Mouse (Mus musculus): ENCODE data around the gene Sorbs1. TPM values are rescaled to one million over a fixed set of nuclear protein-coding genes. Genes with fewer than 3 reads are reported as not detected.

Sorbs1 gene
- polyA plus RNA-seq, 1 experiment from 2014 or later, result 49.5 TPM

DNA sequence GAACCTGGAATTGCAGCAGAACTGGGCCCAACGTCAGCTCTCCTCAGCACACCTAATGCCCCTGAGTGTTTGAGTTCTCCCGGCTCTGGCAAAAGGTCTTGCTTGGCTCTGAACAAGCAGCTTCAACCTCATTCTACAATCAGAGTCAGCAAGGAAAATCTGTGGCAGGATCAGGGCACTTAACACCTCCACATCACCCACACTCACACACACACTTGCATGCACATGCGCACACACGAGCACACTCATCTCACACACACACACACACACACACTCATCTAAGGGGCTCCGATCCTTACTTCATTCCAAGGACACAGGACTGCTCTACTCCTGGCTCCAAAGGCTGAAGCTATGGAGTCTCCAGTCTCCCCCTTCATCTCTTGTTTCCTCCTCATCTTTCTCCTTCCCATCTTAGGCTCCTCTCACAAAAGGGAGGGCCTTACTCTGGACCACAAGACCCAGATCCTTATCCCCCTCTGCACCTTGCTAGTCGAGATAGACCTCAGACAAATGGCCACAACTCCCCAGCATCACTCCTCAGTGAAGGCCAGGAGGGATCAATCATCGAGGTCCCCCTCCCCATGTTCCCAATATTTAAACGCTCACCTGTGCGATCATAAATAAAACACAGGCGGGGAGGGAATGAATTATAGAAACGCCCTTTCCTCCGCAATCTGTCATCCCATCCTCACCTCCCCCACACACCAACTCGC, 3.0 kb downstream of the Sorbs1 start:
- H3K27me3 ChIP-seq (ENCODE audit: control insufficient read depth, insufficient read depth, low read length), result no peaks in the 10 kb centered on the region
- no peak overlapping the region for H3K27ac ChIP-seq (ENCODE audit: low read depth, low read length)
- H3K9ac ChIP-seq (ENCODE audit: low read depth, low read length), result no peak overlapping the region
- no peak overlapping the region for H3K4me2 ChIP-seq (replicated peaks; ENCODE audit: low read depth, low read length)
- H3K9me3 ChIP-seq (ENCODE audit: control insufficient read depth, low read length), result no peaks in the 10 kb centered on the region
- H3K4me3 ChIP-seq (ENCODE audit: low read length), result no peak overlapping the region
- H3K4me1 ChIP-seq (ENCODE audit: control insufficient read depth, insufficient read depth, low read length), result peaks cover 16% of the 10 kb centered on the region; the same call in 1 of the 2 replicates
- no peak for ATAC-seq (ENCODE audit: low FRiP score, low TSS enrichment)
- no peaks in the 10 kb centered on the region for H3K36me3 ChIP-seq (ENCODE audit: control insufficient read depth, insufficient read depth, low read length)
- 58% methylated on average over 13 of the region's 13 CpGs for WGBS

- Histone ChIP-seq H3K9ac (ENCODE audit: low read depth, low read length) (no peak overlapping the region), H3K4me2 (replicated peaks; ENCODE audit: low read depth, low read length) (no peak overlapping the region), H3K4me3 (ENCODE audit: low read length) (no peak overlapping the region), H3K9me3 (ENCODE audit: control insufficient read depth, low read length) (no peaks in the 10 kb centered on the region), H3K36me3 (ENCODE audit: control insufficient read depth, insufficient read depth, low read length) (no peaks in the 10 kb centered on the region), H3K4me1 (ENCODE audit: control insufficient read depth, insufficient read depth, low read length) (peaks cover 16% of the 10 kb centered on the region; the same call in 1 of the 2 replicates), H3K27ac (ENCODE audit: low read depth, low read length) (no peak overlapping the region), H3K27me3 (ENCODE audit: control insufficient read depth, insufficient read depth, low read length) (no peaks in the 10 kb centered on the region)
- ATAC-seq (ENCODE audit: low FRiP score, low TSS enrichment), result no peak
- WGBS, result 77% methylated on average over 2 of the region's 2 CpGs
These were observed 4.3 kb downstream of the Sorbs1 start for GRCm38 (mm10) chr19:40509274-40509673.

DNA sequence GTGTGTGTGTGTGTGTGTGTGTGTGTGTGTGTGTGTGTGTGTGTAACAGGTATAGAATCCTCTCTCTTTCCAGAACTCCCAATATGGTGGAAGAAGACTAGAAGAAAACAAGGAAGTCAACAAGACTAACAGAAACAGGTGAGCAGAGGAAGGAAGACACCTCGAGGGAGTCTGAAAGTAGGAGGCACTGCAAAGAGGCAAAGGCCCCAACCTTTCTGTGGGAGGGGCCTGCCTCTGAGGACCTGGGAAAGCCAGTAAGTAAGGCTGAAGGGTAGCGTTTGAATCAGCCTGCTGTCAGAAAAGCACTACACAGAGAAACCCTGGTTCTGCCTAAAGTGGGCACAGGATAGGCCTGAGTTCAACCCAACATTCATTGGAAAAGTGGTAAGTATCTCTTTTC, 4.7 kb downstream of the Sorbs1 start:
- H3K4me3 ChIP-seq (ENCODE audit: low read length), result no peak overlapping the region
- H3K4me2 ChIP-seq (replicated peaks; ENCODE audit: low read depth, low read length), result no peak overlapping the region
- H3K27me3 ChIP-seq (ENCODE audit: control insufficient read depth, insufficient read depth, low read length), result no peaks in the 10 kb centered on the region
- no peaks in the 10 kb centered on the region for H3K36me3 ChIP-seq (ENCODE audit: control insufficient read depth, insufficient read depth, low read length)
- no peaks in the 10 kb centered on the region for H3K9me3 ChIP-seq (ENCODE audit: control insufficient read depth, low read length)
- no peak overlapping the region for H3K9ac ChIP-seq (ENCODE audit: low read depth, low read length)
- ATAC-seq (ENCODE audit: low FRiP score, low TSS enrichment), result no peak
- H3K4me1 ChIP-seq (ENCODE audit: control insufficient read depth, insufficient read depth, low read length), result peaks cover 16% of the 10 kb centered on the region; the same call in 1 of the 2 replicates
- 41% methylated on average over 2 of the region's 2 CpGs for WGBS
- H3K27ac ChIP-seq (ENCODE audit: low read depth, low read length), result no peak overlapping the region

DNA sequence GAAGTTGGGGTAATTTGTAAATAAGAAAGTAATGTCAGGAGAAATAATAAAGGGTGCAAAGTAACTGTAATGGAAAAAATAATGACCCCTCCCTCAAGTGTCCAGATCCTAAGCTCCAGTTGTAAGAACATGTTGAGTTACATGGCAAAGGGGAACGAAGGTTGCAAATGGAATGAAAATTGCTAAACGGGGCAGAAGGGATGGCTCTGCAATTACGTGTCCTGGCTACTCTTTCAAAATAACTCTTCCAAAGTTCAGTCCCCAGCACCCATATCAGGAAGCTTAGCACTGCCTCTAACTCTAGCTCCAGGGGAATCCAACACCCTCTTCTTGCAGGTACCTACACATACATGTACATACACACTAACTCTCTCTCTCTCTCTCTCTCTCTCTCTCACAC, 6.6 kb downstream of the Sorbs1 start:
- Histone ChIP-seq H3K27me3 (ENCODE audit: control insufficient read depth, insufficient read depth, low read length) (no peaks in the 10 kb centered on the region), H3K9ac (ENCODE audit: low read depth, low read length) (no peak overlapping the region), H3K4me3 (ENCODE audit: low read length) (no peak overlapping the region), H3K4me2 (replicated peaks; ENCODE audit: low read depth, low read length) (no peak overlapping the region), H3K36me3 (ENCODE audit: control insufficient read depth, insufficient read depth, low read length) (no peaks in the 10 kb centered on the region), H3K9me3 (ENCODE audit: control insufficient read depth, low read length) (no peaks in the 10 kb centered on the region), H3K27ac (ENCODE audit: low read depth, low read length) (no peak overlapping the region), H3K4me1 (ENCODE audit: control insufficient read depth, insufficient read depth, low read length) (peaks cover 11% of the 10 kb centered on the region; the same call in 1 of the 2 replicates)
- WGBS, result 94% methylated on average over 3 of the region's 3 CpGs
- no peak for ATAC-seq (ENCODE audit: low FRiP score, low TSS enrichment)

GRCm38 (mm10) chr19:40504336-40504735, 9.2 kb downstream of the Sorbs1 start:
- Histone ChIP-seq H3K36me3 (ENCODE audit: control insufficient read depth, insufficient read depth, low read length) (no peaks in the 10 kb centered on the region), H3K9me3 (ENCODE audit: control insufficient read depth, low read length) (no peaks in the 10 kb centered on the region), H3K4me3 (ENCODE audit: low read length) (no peak overlapping the region), H3K4me1 (ENCODE audit: control insufficient read depth, insufficient read depth, low read length) (no peaks in the 10 kb centered on the region), H3K27me3 (ENCODE audit: control insufficient read depth, insufficient read depth, low read length) (no peaks in the 10 kb centered on the region), H3K27ac (ENCODE audit: low read depth, low read length) (no peak overlapping the region), H3K4me2 (replicated peaks; ENCODE audit: low read depth, low read length) (no peak overlapping the region), H3K9ac (ENCODE audit: low read depth, low read length) (no peak overlapping the region)
- 84% methylated on average over 7 of the region's 7 CpGs for WGBS
- ATAC-seq (ENCODE audit: low FRiP score, low TSS enrichment), result no peak

- no peaks in the 10 kb centered on the region for H3K36me3 ChIP-seq (ENCODE audit: control insufficient read depth, insufficient read depth, low read length)
- no peak overlapping the region for H3K27ac ChIP-seq (ENCODE audit: low read depth, low read length)
- H3K27me3 ChIP-seq (ENCODE audit: control insufficient read depth, insufficient read depth, low read length), result no peaks in the 10 kb centered on the region
- no peak overlapping the region for H3K9ac ChIP-seq (ENCODE audit: low read depth, low read length)
- no peaks in the 10 kb centered on the region for H3K9me3 ChIP-seq (ENCODE audit: control insufficient read depth, low read length)
- ATAC-seq (ENCODE audit: low FRiP score, low TSS enrichment), result no peak
- WGBS, result 68% methylated on average over 11 of the region's 11 CpGs
- H3K4me3 ChIP-seq (ENCODE audit: low read length), result no peak overlapping the region
- no peak overlapping the region for H3K4me2 ChIP-seq (replicated peaks; ENCODE audit: low read depth, low read length)
- H3K4me1 ChIP-seq (ENCODE audit: control insufficient read depth, insufficient read depth, low read length), result no peaks in the 10 kb centered on the region
These were observed 13.4 kb downstream of the Sorbs1 start for GRCm38 (mm10) chr19:40499940-40500737.

DNA sequence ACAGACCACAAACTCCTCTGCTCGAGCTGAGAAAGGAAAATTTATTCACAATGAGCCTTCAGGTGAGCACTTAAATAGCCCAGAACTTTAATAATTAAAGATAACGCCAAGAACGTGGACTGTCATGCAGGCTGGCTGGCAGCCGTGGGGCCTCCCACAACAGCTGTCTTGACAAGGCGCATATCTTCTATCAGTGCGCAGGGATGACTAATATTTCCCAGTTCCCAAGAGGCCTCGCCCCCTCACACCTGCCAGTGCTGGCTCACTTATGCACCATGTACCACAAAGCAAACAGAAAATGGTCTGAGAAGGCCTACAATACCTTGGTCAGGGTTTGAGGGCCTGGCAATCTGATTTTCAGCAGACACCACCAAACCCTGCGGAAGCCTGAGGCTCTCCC, 14.4 kb downstream of the Sorbs1 start:
- 71% methylated on average over 8 of the region's 8 CpGs for WGBS
- H3K4me3 ChIP-seq (ENCODE audit: low read length), result no peak overlapping the region
- 0 out of 2 replicates have a peak, but pooled peaks have one; percentile 39 for ATAC-seq (ENCODE audit: low FRiP score, low TSS enrichment)
- no peaks in the 10 kb centered on the region for H3K27me3 ChIP-seq (ENCODE audit: control insufficient read depth, insufficient read depth, low read length)
- H3K9me3 ChIP-seq (ENCODE audit: control insufficient read depth, low read length), result no peaks in the 10 kb centered on the region
- H3K9ac ChIP-seq (ENCODE audit: low read depth, low read length), result no peak overlapping the region
- no peaks in the 10 kb centered on the region for H3K36me3 ChIP-seq (ENCODE audit: control insufficient read depth, insufficient read depth, low read length)
- H3K27ac ChIP-seq (ENCODE audit: low read depth, low read length), result no peak overlapping the region
- H3K4me2 ChIP-seq (replicated peaks; ENCODE audit: low read depth, low read length), result no peak overlapping the region
- no peaks in the 10 kb centered on the region for H3K4me1 ChIP-seq (ENCODE audit: control insufficient read depth, insufficient read depth, low read length)

- Histone ChIP-seq H3K27ac (ENCODE audit: low read depth, low read length) (no peak overlapping the region), H3K27me3 (ENCODE audit: control insufficient read depth, insufficient read depth, low read length) (no peaks in the 10 kb centered on the region), H3K4me2 (replicated peaks; ENCODE audit: low read depth, low read length) (no peak overlapping the region), H3K9me3 (ENCODE audit: control insufficient read depth, low read length) (no peaks in the 10 kb centered on the region), H3K4me1 (ENCODE audit: control insufficient read depth, insufficient read depth, low read length) (no peaks in the 10 kb centered on the region), H3K9ac (ENCODE audit: low read depth, low read length) (no peak overlapping the region), H3K4me3 (ENCODE audit: low read length) (no peak overlapping the region), H3K36me3 (ENCODE audit: control insufficient read depth, insufficient read depth, low read length) (no peaks in the 10 kb centered on the region)
- no peak for ATAC-seq (ENCODE audit: low FRiP score, low TSS enrichment)
- 62% methylated on average over 6 of the region's 6 CpGs for WGBS
These were observed 15.3 kb downstream of the Sorbs1 start for GRCm38 (mm10) chr19:40498162-40498725.
